Mouse (Mus musculus) megakaryocyte, adult 5-6 weeks (primary cell): ENCODE measurements around the gene Stx16. TPM values are rescaled to one million over a fixed set of nuclear protein-coding genes. Genes with fewer than 3 reads are reported as not detected.

ENCODE experiments used
- ATAC-seq: 2 replicates; pipeline ENCODE4 v1.8.0; 2016; ENCODE audit warnings: mild to moderate bottlenecking, inconsistent platforms; ENCODE audit not compliant: poor library complexity, severe bottlenecking
- total RNA-seq, 2 experiments: library from RNA; stranded (forward) in 1 of 2; stranded (reverse) in 1 of 2; fragments of 153-499, 151-499 nt in 1 of 2; fragments of 221-1000, 200-1000 nt in 1 of 2; gene quantifications; 2 replicates each; pipeline versions ENCODE4 v1.2.3 to v1.2.4; 2015 to 2017

Stx16 gene
- total RNA-seq, 2 experiments from 2014 or later, result 31.0 to 33.8 TPM

- ATAC-seq, result no peak
Observed at GRCm38 (mm10) chr2:174123731-174124130, 47.6 kb downstream of the Stx16 start.

GRCm38 (mm10) chr2:174126522-174127375, 50.6 kb downstream of the Stx16 start:
- no peak for ATAC-seq

- ATAC-seq, result no peak
Observed at GRCm38 (mm10) chr2:174127376-174127713, 51.2 kb downstream of the Stx16 start.

GRCm38 (mm10) chr2:174128926-174129325, 52.8 kb downstream of the Stx16 start:
- no peak for ATAC-seq

- ATAC-seq, result no peak
Observed at GRCm38 (mm10) chr2:174130468-174131097, 54.5 kb downstream of the Stx16 start.

GRCm38 (mm10) chr2:174132413-174132969, 56.4 kb downstream of the Stx16 start:
- no peak for ATAC-seq

Other genes starting within 250 kb of the Stx16 start
- gene Npepl1, start 34.0 kb downstream of the Stx16 start, total RNA-seq (2015), result 21.3 and 23.1 TPM in 2 replicates
- gene Npepl1, start 34.0 kb downstream of the Stx16 start, total RNA-seq (2017), result 16.7 and 17.0 TPM in 2 replicates
- 518 and 554 TPM in 2 replicates for gene Gnas, start 208.0 kb downstream of the Stx16 start, total RNA-seq (2015)
- gene Gnas, start 208.0 kb downstream of the Stx16 start, total RNA-seq (2017), result 238 and 262 TPM in 2 replicates